Mouse (Mus musculus) induced T-regulatory cell, adult 2 months (primary cell): ENCODE data around the gene Rab11b.
"Not testable (repeated sequence)": the region's sequence is repeated elsewhere in the genome, so short reads cannot be mapped to it uniquely, and the experiment has no call there.

Experiments used
- DNase-seq: peaks from one replicate; pipeline ENCODE4 v3.0.0-alpha.2; 2012; ENCODE audit warnings: low read depth

The Rab11b gene

DNA sequence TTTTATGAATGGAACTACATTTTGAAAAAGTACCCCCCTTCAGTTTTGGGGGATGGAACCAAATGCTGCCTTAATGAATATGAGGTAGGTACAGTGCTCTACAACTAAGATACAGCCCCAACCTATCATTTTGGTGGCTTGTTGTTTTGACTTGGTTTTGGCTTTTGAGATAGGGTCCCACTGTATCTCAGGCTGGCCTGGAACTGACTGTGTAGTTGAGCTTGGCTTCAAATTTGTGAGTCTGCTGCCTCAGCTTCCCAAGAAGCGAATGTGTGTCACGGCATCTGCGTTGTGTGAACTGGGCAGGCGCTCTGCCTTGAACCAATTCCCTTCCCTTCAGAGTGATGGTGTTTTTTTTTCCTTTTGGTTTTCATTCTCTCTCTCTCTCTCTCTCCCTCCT, 11.3 kb upstream of the Rab11b start:
- DNase-seq: no peak

DNA sequence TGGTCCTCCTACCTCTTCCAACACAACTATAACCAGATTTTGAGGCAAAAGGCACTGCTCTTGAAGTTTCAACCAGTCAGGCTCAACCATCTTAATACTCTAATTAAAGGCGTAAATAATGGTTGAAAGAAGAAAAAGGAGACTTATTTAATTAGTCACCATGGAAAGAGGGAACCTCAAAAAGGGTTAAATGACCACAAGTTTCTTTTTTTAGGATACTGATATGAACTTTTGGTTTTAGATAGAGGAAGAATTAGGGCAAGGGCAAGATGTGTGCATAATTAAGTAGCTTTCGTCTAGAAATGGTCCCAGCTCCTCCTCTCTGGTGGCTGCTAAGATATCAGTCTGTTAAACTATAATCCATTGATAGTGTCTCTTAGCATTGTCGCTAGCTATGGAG, 6.1 kb upstream of the Rab11b start:
- DNase-seq: no peak

GRCm38 (mm10) chr17:33759767-33760254, 519 bp downstream of the Rab11b start:
- DNase-seq: peak; percentile 92

DNA sequence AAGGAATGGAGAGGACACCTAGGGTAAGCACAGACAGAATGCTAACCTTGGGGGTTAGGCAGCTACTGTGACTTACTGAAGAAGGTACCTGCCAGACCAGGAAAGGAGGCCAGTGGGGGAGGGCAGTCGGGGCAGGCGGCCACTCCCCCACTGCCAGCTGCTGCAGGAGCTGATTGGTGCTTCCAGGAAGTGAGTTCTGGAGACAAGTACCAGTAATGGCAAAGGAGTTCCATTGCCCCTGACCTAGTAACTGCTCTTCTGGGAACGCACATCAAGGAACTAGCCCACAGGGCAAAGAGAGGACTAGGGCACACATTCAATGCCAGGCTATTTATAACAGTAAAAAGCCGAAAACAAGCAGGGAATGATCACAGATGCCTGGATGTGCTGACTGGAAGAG, 3.1 kb downstream of the Rab11b start:
- DNase-seq: peak; percentile 36

- DNase-seq: no peak
These were observed 4.1 kb downstream of the Rab11b start for GRCm38 (mm10) chr17:33756108-33756790.

GRCm38 (mm10) chr17:33755418-33756107, 4.8 kb downstream of the Rab11b start:
- DNase-seq: no peak

- DNase-seq: no peak
These were observed 5.7 kb downstream of the Rab11b start for GRCm38 (mm10) chr17:33754656-33755055.

- peak; percentile 46 for DNase-seq
These were observed 8.0 kb downstream of the Rab11b start for GRCm38 (mm10) chr17:33752297-33752696.

DNA sequence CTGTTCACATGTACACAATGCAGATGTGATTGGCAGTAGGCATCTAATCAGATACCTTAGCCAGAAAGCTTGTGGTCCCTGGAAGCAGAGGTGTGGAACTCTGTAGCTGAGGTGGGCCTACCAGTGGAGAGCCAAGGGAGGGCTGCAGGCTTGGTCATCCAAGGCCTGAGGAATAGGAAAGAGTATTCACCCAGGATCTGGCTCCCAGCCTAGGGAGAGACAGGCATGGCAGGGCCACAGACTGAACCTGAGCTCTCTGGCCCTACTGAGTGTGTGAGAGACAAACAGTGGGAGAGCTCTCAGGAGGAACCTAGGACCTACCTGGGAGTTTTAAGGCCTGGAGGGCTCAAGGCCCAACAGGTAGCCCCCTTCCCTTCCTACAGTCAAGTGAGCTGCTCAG, 9.1 kb downstream of the Rab11b start:
- DNase-seq: no peak

DNA sequence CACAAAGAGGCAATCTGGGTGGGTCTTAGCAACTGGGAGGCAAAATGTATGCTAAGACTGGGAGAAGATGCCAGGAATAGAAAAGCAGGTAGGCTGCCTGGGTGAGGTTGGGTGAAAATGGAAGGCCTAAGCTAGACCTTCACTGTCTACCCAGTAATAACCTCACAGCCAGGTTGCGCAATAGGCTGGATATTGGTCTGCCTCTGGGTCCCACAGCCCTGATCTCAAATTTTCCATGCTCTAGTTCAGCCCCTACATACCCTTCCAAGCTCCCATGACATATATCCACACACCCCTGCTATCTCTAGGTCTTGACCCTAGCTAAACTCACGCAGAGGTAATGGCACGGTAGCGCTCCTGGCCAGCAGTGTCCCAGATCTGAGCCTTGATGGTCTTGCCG, 10.9 kb downstream of the Rab11b start:
- no peak for DNase-seq

GRCm38 (mm10) chr17:33746011-33746410, 14.3 kb downstream of the Rab11b start:
- DNase-seq: peak; percentile 40

- no peak for DNase-seq
These were observed 15.5 kb downstream of the Rab11b start for GRCm38 (mm10) chr17:33744686-33745384.

DNA sequence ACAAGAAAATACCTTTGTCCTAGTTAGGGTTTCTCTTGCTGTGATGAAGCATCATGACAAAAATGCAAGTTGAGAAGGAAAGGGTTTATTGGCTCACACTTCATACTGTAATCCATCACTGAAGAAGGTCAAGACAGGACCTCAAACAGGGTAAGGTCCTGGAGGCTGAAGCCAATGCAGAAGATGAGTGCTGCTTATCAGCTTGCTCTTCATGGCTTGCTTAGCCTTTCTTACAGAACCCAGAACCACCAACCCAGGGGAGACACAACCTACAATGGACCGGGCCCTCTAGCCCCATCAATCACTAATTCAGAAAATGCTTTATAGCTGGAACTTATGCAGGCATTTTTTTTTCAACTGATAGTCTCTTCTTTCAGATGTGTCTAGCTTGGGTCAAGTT, 17.9 kb downstream of the Rab11b start:
- no peak for DNase-seq

GRCm38 (mm10) chr17:33733526-33733925, 26.8 kb downstream of the Rab11b start:
- not testable (repeated sequence) for DNase-seq

DNA sequence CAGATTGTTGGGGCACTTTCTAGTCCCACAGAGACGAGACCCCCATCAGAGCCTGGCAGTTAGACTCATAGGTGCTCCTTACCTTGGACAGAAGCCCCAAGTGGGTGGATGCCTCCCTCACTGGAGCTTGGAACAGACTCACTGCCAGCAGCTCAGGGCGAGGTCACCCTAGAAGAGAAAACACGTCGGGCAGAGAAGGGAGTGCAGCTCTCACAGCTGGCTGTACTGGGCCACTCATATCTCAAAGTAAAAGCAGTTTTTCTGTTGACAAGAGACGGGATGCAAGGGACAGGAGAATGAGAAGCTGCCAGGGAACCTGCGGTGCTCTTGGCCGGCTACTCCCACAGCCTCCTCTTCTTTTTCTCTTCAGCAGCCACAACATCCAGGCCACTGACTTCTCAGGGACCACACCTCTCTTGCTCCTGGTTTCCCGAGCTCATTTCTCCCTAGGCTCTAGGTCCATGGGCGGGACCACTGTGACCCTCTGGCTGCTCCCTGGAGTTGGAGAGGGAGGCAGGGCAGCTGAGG, 27.7 kb downstream of the Rab11b start:
- not testable (repeated sequence) for DNase-seq

DNA sequence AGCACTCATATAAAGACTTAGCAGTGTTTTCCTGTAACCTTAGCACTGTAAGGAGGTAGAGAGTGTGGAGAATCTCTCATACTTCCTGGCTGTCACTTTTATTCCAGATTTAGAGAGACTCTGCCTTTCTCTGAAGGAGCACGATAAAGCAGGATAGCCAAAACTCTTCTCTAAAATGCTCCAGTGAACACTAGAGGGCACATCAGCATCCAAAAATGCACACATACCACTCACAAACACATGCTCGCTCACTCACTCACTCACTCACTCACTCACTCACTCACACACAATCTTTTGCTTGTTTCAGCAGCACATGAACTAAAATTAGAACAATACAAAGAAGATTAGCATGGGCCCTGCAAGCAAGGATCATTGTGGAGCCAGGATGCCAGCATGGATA, 31.1 kb downstream of the Rab11b start:
- DNase-seq: peak; percentile 47

- no peak for DNase-seq
These were observed 31.9 kb downstream of the Rab11b start for GRCm38 (mm10) chr17:33728396-33728795.

- no peak for DNase-seq
These were observed 40.5 kb downstream of the Rab11b start for GRCm38 (mm10) chr17:33719736-33720378.

- no peak for DNase-seq
These were observed 41.2 kb downstream of the Rab11b start for GRCm38 (mm10) chr17:33718944-33719725.

DNA sequence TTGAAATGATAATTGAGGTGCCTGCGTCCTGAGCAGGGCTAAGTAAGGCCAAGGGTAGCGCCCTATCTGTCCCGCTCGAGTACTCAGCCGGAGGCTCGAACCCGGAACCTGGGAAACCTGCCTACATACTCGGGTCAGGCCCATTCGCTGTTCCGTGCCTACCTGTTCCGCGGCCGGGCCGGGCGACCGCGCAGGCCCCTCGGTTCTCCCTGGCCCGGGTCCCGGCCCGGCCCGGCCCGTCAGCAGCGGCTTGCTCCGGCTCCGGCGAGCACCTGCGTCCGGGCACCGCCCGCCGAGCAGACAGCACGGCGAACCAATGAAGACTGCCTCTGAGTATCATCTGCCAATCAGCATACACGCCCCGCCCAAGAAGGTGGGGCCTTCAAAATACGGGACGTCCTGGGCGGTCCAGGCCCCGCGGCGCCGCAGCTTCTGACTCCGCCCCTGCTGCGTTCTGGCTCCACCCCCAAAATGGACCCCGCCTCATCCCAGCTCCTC, 41.9 kb downstream of the Rab11b start, which contains the start of gene March2:
TSS of gene March2 (minus strand) at position 287 of the 498 bp plus-strand sequence.
- peak; percentile 98 for DNase-seq

- DNase-seq: no peak
These were observed 42.3 kb downstream of the Rab11b start for GRCm38 (mm10) chr17:33717982-33718381.
